Mouse (Mus musculus): ENCODE data around the gene Car11.
A peak's percentile ranks its signal among the peaks of the same experiment; 100 is the strongest.
"Not testable (repeated sequence)": the region's sequence is repeated elsewhere in the genome, so short reads cannot be mapped to it uniquely, and the experiment has no call there.

Gene Car11

GRCm38 (mm10) chr7:45699523-45700141 lies at the start of gene Car11:
TSS of gene Car11 (plus strand) at chr7:45699843.
- peak; percentile 67 for DNase-seq

- DNase-seq, result not testable (repeated sequence)
Measured at GRCm38 (mm10) chr7:45650484-45650883, 49.2 kb upstream of the Car11 start.

GRCm38 (mm10) chr7:45654424-45655047 lies 45.1 kb upstream of the Car11 start:
- DNase-seq, result no peak

DNA sequence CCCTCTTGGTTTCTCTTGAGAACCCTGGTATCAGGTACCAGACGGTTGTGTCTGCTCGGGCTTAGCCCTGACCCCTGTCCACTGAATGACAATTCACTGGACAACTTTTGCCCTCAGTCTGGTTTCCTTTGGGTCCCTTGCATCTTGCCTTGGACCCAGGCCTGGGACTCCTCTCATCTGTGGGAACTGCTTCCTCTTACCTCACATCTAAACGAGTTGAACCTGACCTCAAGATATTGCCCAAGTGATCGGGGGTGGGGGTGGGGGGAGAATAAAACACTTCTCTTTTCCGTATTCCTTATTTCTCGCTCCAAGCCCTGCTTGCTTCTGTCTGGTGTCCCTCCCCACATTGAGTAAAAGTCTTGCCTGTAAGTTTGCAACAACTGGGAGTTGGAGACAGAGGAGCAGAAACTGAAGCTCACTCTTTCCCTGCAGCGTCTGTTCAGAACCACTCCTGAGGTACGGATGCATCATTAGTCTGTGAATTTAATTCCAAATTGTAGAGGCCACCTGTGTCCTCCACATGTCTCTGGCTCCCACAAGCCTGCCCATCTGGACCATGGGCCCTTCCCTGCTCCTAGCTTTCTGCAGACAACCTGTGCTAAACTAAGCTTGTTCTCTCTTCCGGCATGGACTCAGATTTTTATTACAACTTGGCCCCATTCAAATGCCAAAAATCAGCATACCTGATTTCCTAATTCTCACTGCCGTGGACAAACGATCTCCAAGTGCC lies 38.7 kb upstream of the Car11 start:
- no peak for DNase-seq

- not testable (repeated sequence) for DNase-seq
Measured at GRCm38 (mm10) chr7:45661702-45662101, 37.9 kb upstream of the Car11 start.

- DNase-seq, result no peak
Measured at GRCm38 (mm10) chr7:45665303-45666138, 34.1 kb upstream of the Car11 start.

GRCm38 (mm10) chr7:45666161-45666560 lies 33.5 kb upstream of the Car11 start, which contains the start of gene Fut2:
TSS of gene Fut2 (minus strand) at chr7:45666394.
- no peak for DNase-seq

- no peak for DNase-seq
Measured at GRCm38 (mm10) chr7:45667761-45668160, 31.9 kb upstream of the Car11 start.

DNA sequence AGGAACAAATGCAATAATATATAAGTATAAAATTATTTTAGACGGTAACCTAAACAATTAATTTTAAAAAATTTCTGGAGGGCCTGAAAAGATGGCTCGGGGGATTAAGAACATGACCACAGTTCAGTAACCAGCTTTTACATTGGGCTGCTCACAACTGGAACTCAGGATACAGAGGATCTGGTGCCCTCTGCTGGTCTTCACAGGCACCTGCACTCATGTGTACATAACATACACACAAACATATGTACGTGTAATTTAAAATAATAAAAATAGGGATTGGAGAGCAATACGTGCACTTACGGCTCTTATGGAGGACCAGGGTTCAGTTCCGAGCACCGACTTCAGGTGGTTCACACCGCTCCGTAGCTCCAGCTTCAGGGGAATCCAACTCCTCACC lies 30.7 kb upstream of the Car11 start:
- no peak for DNase-seq

DNA sequence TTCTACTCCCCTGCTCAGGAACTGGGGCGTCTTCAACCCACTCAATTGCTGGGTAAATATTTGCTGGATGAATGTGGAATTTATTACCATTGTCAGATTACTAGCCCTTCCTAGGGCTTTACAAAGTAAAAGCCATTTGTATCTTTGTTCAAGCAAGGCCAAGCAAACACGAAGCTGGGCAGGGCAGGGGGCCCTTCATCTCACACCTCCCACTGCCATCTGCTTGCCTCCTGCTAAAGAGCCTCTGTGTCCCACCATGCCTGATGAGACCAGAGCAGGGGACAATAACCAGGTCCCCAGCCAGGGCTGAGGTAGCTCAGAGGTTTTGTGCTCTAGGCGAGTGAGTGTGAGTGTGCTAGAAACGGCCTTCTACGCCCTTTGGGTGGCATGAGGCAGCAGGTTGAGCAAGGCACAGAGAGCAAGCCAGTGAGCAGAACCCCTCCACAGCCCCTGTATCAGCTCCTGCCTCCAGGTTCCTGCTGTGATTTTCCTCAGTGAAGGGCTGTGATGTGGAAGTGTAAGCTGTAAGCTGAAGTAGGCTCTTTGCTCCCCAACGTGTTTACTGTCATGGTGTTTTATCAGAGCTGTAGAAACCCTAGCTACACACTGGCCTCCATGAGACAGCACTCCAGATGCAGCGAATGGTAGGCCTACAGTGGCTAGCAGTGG lies 21.9 kb upstream of the Car11 start:
- no peak for DNase-seq

- DNase-seq, result no peak
Measured at GRCm38 (mm10) chr7:45678513-45678912, 21.1 kb upstream of the Car11 start.

DNA sequence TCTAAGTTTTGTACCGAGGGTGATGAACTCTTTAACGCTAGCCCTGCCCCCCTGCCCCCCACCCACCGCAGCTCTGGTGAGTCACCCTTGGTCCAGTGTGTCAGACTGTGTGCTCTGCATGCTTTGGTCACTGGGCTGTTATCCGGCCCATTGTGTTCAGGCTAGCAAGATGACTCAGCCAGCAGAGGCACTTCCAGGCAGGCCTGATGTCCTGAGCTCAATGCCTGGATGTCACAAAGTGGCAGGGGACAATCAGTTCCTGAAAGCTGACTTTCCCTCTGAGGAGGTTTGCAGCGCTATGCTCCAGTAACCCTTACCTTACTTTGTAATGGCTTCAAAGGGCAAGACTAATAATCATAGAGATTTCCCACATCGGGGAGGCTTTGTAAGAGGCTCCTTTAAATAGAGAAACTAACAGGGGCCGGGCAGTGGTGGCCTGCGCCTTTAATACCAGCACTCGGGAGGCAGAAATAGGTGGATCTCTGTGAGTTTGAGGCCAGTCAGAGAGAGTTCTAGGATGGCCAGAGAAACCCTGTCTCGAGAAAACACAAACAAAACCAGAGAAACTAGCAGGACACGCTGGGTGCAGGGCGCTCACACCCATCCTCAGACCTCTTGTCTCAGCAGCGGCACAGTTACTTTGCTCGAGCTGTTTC lies 19.5 kb upstream of the Car11 start:
- DNase-seq, result no peak

DNA sequence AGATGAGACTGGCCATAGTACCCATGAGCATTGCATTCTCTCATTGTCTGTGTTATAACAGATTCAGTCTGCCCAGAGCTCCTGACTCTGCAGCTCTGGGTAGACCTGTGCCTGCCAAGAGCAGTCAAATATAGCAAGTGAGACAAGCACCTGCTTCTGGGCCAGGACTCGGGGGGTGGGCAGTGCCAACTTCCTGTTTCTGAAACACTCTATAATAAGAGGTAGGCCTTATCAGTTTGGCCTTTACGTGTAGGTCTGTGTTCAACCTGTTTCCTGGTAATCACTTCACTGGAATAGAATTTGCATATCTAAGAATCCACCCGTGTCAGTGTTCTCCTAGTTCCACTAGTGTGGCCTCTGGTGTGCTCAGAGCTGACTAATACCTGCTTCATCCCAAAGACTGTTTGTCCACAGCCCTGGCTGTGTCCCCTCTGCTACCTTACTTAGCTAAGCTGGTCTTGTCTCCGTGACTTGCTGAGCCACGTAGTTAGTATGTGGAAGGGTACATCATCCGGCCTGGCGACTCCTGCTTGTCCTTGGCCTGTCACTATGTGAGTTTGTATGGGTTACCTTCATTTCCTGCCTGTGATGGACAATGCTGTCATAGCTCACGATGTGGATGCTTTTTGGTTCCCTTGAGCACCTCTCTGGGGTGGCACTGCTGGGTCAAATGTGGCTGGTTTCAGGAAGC lies 18.5 kb upstream of the Car11 start:
- DNase-seq, result no peak

DNA sequence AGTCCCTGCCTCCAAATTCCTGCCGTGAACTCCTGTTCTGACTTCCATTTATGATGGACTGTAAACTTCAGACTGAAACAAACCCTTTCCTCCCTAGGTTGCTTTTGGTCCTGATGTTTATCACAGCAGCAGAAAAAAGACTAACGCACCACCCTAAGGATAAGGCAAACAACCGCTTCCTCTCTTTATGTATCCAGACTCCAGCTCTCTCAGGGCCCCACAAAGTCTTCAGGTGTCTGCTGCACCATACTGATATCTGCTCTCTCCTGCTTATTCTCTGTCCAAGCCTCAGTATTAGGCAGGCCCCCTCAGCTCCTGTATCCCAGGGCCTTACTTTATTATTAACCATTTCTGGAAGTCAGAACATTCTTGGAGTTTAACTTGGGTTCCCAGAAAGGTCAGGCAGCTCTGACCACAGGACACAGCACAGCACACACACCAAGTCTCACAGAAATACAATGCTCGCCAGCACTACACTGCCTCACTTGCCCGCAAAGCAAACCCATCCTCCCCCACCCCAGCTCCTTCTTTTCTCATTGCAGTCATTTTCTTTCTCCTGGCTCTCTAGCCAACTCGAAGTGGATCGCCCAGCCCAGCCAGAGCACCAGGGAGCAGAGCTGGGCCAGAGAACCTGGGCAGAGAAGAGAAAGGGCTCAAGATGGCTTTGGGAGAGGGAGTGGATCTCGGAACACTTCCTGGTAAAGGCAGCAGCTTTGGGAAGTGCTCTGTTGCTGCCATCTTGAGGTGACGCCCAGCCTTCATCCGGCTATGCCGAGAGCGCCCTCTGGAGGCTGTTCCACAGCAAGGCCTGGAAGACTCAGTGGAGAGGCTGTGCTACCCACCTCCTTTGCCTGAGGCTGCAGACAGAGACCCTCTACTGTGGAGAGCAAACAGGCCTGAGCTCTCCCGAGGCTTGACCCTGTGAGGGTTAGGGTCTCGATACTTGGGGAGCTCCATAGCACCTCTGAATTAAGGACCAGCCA lies 17.2 kb upstream of the Car11 start:
- DNase-seq, result peak; percentile 86

- no peak for DNase-seq
Measured at GRCm38 (mm10) chr7:45683396-45684050, 16.1 kb upstream of the Car11 start, which contains the start of gene Ntn5. TSS of gene Ntn5 (plus strand) at chr7:45684022.

DNA sequence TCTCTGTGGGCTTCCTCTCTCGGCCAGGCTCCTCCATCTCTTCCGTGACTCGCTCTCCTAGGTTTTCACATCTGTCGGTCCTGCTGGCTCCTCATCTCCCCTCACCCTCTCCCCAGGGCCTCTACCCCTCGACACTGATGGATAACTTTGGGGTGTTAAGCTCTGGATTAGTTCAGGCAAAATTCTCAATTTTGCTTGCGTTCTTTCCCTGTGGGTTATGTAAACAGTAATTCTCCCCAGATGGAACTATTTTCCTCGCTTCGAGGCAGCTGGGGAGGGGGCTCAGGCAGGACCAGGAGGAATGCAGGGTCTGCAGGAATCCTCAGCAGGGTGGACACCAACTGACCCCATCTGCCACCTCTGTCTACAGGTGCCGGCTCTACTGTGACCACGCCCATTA lies 13.8 kb upstream of the Car11 start:
- DNase-seq, result no peak

DNA sequence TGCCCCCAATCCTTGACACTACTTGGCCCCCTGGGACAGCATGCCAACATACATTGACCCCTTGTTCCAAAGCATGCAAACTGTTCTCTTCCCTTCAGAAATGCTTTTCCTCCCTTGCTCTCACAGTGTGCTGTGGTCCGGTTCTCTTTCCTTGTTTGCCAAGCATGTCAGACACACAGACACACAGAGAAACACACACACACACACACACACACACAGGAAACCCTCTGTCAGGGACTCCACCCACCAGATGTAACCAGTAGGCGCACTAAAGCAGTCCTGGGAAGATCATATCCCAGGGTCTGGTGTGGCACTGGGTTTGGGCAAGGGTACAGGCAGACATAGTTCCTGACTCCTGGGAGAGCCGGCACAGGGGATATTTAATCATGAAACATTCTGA lies 12.8 kb upstream of the Car11 start:
- no peak for DNase-seq

- DNase-seq, result no peak
Measured at GRCm38 (mm10) chr7:45689099-45689498, 10.5 kb upstream of the Car11 start.

GRCm38 (mm10) chr7:45689800-45690199 lies 9.8 kb upstream of the Car11 start:
- DNase-seq, result no peak
